Mouse (Mus musculus) natural killer cell, adult 2 months (primary cell): ENCODE measurements around the gene Nhs.

Source experiments
- DNase-seq, 2 experiments: peaks; one replicate each; pipeline ENCODE4 v3.0.0; 2022; ENCODE audit warnings: low spot score in 2 of 2

Gene Nhs

DNA sequence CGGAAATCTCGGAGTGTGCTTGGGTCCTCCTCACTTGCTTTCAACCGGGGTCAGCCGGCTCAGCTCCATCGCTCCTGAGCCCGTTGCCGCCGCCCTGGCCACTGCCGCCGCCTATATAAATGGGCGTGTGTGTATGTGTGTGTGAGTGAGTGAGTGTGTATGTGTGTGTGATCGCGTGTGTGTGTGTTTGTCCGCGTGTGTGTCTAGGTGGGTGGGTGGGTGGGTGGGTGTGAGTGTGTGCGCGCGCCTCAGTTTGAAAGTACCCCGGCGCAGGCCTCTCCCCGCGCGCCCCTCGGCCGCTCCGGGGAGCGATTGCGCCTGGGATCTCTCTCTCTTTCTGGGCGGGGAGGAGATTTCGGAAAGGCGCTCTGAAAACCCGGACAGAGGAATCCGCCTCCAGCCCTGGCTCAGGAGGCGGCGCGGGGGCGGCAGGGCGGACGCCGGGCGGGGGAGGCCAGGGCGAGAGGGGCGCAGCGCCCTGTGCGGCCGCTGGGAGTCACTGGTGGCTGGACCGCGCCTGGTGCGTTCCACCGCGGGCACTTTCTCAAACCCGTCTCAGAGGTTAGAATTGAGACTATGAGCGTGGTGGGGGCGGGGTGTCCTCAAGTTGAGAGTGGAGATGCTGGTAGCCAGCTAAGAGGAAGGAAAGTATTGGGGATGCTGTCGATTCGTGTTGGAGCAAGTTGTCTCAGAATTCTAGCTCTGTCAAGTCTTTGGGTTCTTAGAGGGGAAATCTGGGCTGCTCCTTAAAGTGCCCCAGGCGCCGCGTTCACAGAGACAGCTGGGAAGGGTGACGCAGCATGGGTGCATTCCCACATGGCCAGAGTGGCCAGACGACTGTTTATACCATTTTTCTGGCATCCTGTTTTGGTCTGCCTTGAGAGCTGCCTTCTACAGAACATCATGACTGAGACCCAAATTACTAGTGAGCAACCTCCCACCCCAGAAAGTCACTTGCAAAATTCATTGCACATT is at the start of gene Nhs:
TSS of gene Nhs (minus strand) at position 94 of the 975 bp plus-strand sequence.
- DNase-seq, result no peak

DNA sequence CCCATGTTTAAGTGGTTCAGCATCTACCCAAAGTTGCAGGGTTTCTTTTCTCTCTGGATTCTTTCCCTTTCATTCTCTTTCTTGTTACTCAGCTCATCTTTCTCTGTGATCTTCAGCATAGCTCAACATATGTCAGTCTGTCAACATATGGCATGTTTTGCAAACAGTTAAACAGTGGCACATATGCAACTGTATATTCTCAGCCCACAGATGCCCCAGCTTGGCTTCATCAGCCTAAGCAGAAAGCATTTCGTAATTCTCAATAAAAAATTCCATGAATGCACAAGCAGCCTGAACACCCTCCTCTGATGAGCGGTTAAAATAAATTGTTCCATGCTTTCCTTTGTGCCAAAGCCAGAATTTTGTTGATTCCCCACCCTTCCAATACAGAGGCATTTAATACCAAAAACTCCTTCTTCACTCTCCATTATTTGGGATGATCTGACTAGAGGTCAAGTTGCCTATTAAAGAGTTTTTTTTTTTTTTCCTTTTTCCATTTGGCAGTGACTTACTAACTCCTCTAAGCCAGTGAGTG is 46.9 kb upstream of the Nhs start:
- no peak for DNase-seq

DNA sequence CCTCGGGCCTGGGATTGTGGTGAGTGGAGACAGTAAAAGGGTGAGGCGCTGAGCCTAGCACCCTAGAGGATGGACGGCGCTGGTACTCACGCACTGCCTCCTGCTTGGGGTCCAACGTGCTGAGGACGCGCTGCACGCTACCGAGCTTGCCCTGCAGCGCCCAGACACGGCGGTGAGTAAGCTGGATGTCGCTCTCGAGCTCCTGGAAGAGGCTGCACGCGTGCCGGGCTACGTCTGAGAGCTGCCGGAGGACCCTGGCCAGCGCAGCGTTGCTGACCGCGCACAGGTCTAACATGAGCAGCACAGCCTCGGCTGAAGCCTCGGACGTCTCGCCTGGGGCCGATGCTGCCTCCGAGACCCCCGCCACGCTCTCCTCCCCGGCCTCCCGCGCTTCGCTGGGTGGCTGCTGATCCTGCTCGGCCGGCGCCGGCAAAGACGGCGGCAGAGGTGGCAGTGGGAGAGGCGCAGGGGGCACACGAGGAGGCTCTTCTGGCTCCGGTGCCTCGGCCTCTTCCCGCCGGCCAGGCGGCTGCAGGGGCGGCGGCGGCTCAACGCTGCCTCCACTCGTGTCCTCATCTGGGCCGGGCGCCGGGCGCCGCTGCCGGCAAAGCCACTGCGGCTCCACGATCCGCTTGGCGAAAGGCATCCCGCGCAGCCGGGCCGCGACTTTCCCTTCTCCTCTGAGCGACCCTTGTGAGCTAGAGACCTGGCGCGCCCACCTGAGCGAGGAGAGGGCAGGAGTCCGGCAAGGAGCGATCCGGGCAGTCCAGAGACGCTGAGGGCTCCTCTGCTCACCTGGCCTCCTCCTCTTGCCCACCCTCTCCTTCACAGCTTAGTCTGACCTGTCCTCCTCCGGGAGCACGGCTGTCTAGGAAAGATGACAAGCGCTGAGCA is 540 bp downstream of the Nhs start:
- no peak for DNase-seq

DNA sequence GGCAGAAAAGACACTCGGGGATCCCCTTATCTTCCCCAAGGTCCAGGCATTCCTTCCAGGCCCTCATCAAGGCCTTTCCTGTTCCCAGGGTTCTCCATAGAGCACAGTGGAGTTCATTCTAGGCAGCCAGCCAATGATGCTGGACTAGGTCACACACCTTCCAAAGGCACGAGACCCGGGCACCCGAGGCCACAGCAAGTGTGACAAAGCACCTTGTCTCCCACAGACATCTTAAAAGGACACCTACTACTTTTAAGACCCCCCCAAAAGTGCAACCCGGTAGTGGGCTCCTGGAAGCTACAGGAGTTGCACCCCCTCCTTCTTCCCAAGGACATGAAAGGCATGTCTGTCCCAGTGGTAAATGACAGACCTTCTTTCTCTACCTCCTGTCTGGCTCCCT is 1.4 kb downstream of the Nhs start:
- no peak for DNase-seq

DNA sequence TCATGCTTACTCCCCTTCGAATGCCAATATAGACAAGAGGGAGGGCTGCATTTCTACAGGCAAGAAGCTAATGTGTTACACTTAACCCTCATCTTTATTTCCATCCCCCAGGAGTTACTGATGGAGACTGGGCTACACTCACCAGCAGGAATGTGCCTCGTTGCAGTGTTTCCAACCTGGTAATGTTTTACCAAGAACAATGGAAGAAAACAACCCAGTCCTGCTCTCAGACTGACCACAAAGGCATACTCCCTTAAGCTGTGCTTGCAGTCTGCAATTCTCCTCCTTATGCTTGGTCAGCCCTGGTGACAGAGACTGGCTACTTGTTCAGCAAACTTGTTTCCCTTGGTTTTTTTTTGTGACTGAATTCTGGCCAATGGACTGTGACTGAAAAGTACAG is 21.7 kb downstream of the Nhs start:
- DNase-seq, result no peak

DNA sequence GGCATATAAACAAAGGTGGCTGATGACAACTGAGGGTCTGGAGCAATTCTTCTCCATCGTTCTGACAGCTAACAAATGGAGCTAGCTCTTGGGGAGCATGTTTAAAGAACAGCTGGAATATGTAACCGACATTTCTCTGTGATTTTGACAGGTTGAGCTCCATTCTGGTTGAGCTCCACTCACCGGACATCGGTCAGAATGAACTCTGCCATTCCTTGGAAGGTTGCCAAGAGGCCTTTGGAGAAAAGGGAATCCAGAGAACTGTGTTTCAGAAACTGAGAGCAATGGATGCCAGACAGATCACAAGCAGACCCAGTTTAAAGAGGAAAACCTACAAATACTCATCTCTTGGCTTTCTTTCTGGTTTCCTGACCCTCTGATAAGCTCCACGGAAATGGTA is 46.3 kb downstream of the Nhs start:
- DNase-seq, result no peak

DNA sequence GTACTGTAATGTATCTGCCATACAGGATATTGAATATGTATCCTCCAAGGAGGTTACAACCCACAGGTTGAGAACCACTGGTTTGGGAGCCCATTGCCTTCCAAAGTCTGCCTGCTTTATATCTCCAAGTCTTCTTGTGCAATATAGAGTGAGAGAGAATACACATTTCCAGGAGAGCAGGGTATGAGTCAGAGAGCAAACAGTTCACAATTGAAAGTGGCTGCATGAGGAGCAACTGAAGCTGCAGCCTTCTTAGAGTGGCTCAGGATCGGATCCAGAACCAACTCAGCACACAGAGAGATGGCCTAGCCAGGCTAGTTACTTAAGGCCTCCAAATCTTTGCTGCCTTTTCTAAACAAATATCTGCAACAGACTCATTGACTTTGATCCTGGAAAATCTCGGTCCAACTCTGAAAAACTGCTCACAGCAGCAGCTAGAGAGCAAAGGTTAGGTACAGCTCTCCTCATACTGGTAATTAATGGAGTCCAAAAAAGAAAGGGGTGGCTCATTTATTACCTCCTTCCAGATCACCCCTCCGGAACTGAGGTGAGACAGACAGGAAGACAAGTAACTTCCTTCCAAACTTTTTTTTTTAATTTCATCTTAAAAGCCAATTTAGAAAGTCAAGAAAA is 56.6 kb downstream of the Nhs start:
- no peak for DNase-seq

DNA sequence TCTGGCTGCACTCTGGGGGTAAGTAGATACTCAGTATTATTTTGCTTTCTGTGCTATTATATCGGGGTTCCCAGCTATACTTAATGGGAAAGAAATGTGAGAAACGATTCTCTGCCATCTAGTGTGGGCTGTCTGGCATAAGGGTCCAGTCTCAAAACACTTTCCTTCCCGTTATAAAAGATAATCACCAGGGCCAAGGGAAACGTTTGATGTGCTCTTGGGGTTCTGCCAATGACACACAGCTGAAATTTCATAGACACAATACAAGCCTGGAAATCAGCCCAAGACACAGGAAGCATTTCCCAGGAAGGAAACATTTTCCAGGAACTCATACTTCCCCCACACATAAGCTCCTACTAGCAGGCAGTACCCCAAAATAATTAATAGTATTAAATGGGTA is 61.2 kb downstream of the Nhs start:
- DNase-seq, result no peak

DNA sequence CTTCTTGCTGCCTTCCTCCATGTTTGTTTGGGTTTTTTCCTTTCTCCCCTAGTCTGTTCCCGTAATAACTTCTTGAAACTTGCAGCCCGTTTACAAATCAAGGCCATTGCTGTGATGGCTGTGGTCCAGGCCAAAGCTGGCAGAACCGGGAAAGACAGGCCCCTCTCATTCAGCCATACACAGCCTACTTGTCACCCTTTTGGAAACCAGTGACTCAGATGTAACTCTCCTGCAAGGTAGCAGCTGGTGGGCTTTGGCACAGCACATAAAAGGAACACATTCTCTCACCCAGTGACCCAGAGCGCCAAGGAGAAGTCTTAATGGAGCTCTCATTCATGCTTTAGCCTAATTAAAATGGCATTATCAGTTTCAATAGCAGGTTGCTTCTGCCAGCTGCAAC is 72.2 kb downstream of the Nhs start:
- no peak for DNase-seq

DNA sequence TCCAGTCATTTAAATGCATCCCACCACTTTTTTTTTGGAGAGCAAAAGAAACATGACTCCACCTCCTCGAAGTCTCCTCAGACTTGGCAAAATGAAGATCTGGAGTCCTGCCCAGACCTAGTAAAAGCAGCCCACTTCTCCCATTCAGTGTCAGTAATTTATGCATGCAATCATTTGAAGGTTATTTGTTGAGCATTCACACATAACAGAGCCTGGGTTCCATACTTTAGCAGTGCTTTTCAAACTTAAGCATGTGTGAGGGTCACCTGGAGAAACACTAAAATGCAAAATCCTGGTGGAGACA is 73.7 kb downstream of the Nhs start:
- no peak for DNase-seq

DNA sequence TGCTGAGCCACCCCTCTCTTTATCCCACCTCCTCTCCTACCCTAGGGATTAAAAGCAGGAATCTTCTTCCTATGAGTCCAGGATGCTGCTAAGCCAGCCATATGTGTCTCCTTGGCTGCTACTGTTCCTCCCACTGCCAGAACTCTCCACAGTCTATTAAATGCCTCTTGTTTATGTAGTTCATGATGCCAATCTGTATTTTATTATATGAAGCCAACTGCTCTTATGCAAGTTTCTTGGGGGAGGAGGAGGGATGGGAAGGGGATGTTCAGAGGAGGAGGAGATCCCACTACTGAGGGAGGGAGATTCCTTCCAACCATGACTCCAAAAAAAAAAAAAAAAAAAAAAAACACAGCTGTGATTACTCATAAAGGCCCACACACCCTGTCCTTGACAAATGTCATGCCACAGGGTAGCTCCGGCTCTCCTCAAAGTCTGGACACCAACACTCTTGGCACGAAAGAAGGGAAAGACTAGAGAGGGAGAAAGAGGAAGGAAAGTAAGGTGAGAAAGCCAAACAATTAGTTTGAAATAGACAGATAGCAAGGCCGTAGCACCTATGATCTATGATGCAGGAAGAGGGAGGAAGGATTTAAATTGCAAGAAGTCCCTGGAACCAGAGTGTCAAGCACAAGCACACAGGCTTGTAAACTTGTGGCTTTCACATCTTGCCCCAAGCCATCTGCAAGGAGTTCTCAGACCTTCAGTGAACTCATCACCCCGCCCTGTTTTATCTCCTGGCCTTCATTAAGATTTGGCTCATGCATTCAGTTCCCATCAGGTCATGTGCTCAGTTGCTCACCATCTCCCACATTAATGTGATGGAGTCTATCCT is 74.3 kb downstream of the Nhs start:
- no peak for DNase-seq

DNA sequence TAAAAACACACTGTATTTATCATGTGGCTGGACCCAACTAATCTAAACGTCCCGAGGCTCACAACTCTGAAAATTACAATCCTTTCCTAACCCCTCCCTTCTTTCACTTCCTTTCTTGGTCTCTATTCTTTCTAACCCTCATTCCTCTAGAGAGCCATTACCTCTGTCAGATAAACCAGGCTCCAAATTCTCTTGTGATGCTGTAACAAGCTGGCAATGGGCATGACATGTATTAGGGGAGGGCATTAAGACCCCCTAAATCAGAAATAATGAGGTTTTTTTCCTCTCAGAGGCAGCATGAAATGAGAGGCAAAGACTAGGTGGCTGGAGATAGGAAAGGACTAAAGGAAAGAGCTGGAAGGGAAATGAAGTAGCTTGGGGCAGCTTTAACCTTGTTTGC is 96.4 kb downstream of the Nhs start:
- no peak for DNase-seq

DNA sequence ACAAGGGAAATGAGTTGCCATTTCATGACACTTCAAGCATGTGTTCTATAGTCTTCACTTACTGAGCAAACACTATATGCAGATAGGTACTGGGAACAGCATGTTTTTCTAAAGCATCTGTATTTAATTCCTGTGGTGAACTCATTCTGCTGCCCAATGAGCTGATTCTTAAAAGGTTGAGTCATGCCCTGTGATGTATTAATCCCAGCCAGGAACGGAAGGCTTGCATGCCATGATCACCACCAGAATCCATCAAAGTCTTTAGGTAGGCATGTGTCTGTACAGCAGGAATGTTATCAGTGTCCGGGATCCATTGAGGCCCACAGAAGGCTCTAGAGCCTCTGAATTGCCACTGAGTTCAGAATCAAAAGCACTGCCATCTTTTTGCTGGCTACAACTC is 103.9 kb downstream of the Nhs start:
- no peak for DNase-seq

DNA sequence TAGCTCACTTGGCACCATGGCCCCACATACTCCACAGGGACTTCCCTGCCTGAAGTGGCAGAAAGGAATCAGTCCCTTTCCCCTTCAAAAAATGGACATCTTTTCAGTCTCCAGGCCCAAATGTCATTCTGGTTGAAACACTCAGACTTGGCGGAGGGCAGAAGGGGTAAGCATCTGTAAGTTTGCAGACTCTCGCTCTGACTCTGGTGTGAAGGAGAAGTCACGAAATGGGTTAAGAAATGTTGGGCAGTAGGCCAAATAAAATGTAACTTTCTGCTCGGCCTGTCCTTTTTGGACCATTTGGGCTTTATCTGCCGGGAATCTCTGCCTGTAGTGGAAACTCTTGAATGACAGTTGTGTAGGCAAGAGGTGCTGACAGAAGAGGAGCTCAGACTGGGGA is 106.0 kb downstream of the Nhs start:
- DNase-seq, result no peak

DNA sequence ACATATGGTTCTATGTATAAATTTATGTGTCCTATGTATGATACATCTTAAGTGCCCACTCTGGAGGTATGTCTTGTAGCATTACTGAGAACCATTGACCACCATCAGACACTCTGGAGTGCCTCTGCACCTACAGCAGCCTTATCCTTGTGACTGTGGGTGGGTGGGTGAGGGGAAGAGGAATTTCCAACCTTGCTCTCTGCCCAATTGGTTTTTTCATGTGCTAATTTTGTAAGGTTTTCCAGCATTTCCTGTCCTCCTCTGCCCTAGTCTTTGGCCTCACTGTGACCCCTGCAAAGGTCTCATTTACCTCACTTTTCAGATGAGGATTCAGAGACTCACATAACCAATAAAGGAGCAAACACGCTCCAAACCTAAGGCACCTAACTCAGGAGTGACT is 107.0 kb downstream of the Nhs start:
- DNase-seq, result no peak

DNA sequence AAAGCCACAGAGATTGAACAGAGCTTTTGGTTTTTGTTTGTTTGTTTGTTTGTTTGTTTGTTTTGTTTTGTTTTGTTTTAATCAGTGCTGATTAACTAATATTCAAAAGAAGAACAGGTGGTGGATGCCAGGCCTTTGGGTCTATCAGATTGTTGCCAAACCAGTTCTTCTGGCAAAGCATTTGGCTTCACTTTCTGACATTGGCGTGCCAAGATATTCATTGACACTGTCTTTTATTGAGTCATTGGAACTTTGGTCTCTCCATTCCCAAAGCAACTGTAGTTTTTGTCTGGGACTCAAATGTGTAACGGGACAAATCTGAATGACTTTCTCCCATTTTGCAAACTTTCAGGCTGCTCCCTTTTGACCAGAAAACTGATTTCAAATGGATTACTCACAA is 109.9 kb downstream of the Nhs start:
- no peak for DNase-seq

DNA sequence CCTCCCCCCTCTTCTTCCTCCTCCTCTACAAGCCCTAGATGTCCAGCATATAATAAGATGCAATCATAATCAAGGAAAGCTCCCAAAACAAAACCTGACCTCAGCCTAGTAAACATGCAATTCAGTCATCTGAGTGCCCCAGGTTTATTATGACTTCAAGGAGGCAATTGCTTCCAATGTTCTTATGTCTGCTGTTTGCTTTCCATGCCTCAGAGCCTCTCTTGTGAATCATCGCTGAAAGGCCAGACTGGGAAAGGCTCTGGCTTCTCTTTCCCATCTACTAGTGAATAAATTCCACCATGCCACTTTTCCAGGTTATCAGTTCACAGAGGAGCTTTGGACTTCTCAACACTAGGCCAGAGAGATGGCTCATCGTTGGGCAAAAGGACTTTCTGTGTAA is 114.0 kb downstream of the Nhs start:
- no peak for DNase-seq

DNA sequence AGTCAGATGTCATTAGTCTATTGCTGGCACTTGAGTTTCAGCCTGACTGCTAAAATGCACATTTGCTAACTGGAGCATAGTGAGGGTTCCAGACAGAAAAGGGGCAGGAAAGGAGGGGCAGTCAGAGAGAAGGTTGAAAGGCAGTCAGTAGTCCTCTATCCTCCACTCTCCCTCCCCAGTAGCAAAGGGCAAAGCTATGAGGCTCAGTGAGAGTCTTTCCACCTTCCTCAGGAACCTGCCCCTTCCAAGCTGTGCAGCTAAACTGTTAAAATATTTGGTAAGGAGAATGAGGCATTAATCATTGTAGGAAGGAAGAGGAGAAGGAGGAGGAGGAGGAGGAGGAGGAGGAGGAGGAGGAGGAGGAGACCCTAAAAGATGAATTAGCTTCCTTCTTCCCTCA is 115.4 kb downstream of the Nhs start:
- no peak for DNase-seq

DNA sequence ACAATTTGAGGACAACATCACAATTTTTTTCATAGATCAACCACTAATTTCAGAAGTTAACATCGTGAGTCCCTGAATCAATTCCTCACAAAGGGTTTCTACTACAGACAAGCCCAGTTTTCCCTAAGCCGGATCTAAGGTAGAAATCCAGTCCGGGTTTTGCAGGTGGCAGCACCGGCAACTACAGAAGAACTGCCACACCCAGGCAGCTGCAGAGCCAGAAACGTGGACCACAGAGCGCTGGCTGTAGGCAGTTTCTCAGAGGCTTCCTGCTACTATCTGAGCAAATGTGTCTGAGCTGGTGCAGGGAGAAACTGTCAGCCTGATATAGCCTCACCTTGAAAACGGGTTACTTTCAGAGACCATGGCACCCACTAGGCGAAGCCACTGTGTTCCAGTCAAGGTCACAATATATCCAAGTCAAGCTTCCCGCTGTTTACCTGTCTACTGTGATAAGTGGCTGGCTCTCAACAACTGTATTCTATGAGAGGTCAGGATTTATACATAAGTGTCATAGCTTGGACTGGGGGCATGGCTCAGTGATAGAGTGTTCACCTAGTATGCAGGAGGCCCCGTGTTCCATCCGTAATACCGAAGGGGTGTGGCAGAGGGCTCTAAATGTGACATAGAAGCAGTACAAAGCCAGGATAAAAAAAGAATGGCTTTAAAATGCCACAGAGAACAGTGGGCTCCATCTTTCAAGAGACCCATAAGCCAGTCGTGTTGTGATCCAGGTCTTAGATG is 134.1 kb downstream of the Nhs start:
- DNase-seq, result no peak

DNA sequence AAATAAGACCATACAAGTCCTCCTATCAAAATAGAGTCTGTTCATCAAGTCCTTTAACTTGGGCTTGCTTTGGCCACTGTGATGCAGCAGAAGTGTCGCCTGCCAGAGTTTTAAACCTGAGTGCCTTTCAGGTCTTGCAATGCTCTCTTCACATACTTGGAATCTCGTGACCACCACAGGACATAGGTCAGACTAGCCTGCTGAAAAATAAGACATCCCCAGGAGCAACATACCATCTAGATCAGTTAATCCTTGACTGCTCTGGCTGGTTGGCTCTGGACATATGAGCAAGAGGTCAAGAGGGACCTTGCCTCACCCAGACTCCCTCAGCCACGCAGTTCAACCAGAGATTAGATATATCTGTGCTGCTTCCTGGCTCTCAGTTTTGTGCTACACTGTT is 137.8 kb downstream of the Nhs start:
- DNase-seq, result no peak
